8 mouse cellular contexts compared by ENCODE assay signal in the genomic region with DNA sequence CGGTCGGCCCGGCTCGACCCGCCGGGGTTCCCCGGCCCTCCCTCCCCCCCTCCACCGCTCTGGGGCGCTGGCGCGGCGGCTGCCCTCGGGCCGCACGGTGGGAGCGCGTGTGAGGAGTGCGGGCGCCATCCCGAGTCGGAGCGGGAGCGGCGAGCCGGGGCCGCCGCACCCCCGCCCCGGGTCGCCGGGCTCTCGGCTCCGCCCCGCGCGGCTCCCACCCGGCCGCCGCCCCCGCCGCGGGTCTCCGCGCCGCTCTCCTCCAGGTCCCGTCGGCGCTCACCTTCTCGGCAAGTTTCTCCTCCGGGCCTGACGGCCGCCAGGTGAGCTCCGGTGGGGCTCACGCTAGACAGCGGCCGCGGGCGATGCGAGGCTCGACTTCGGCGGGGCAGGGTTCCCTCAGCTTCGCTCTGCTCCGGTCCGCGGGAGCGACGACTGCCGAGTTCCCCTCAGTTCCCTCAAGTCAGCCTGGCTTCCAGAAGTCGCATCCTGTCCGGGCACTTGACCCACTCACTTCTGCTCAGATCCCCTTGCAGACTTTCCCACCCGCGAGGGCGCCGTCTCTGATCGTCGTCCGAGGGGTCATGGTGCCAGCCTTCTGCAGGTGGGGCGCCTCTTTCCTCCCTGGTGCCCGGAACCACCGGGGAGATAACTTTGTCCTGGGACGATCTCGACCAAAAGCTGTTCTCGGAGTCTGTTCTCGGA. TPM values are rescaled to one million over a fixed set of nuclear protein-coding genes. Genes with fewer than 3 reads are reported as not detected.
DNase-seq lines count a peak whose midpoint lies in the region; ATAC-seq and TF ChIP-seq lines count a peak whose summit lies in the region.

No protein-coding gene starts in this region.

- no peak for TF ChIP-seq CTCF in midbrain, postnatal 0 days (IDR thresholded peaks at IDR 0.05)
- TF ChIP-seq CTCF in testis, adult 2 months (IDR thresholded peaks at IDR 0.05; ENCODE audit: control insufficient read depth, insufficient read depth, insufficient replicate concordance, low read depth, low read length): no peak

- H3K9ac ChIP-seq in liver, embryonic 11.5 days (ENCODE audit: low read depth, low read length): peak overlapping the region; percentile 94
- H3K9ac ChIP-seq in midbrain, postnatal 0 days (replicated peaks; ENCODE audit: low read length, poor library complexity, severe bottlenecking): peak overlapping the region; percentile 68

- no peak for TF ChIP-seq POLR2A in testis, adult 2 months (IDR thresholded peaks at IDR 0.05; ENCODE audit: control insufficient read depth, low read depth, low read length)

- peak overlapping the region; percentile 86 for H3K27ac ChIP-seq in liver, embryonic 11.5 days (ENCODE audit: low read depth, low read length)
- peak overlapping the region; percentile 38; the same call in 1 of the 2 replicates for H3K27ac ChIP-seq in midbrain, postnatal 0 days (ENCODE audit: low read depth, low read length)
- H3K27ac ChIP-seq in testis, adult 2 months (ENCODE audit: control insufficient read depth, insufficient read depth, low read depth, low read length): peak overlapping the region; percentile 63

- H3K4me3 ChIP-seq in liver, embryonic 11.5 days (ENCODE audit: low read depth, low read length): peak overlapping the region; percentile 94
- peak overlapping the region; percentile 89 for H3K4me3 ChIP-seq in midbrain, postnatal 0 days (ENCODE audit: low read depth, low read length)
- peak overlapping the region; percentile 95 for H3K4me3 ChIP-seq in testis, adult 2 months (ENCODE audit: control insufficient read depth, low read depth, low read length)

- no peaks in the 10 kb centered on the region for H3K9me3 ChIP-seq in liver, embryonic 11.5 days (ENCODE audit: control insufficient read depth, low read length)
- no peaks in the 10 kb centered on the region for H3K9me3 ChIP-seq in midbrain, postnatal 0 days (ENCODE audit: low read length)

- H3K4me1 ChIP-seq in liver, embryonic 11.5 days (replicated peaks; ENCODE audit: control insufficient read depth, insufficient read depth, low read length): peaks cover 10% of the 10 kb centered on the region
- H3K4me1 ChIP-seq in midbrain, postnatal 0 days (ENCODE audit: insufficient read depth, low read length): no peaks in the 10 kb centered on the region
- H3K4me1 ChIP-seq in testis, adult 2 months (ENCODE audit: control insufficient read depth, insufficient read depth, low read length): peaks cover 2% of the 10 kb centered on the region

- no peaks in the 10 kb centered on the region for H3K36me3 ChIP-seq in liver, embryonic 11.5 days (ENCODE audit: control insufficient read depth, insufficient read depth, low read length)
- no peaks in the 10 kb centered on the region for H3K36me3 ChIP-seq in midbrain, postnatal 0 days (ENCODE audit: insufficient read depth, low read length)
- no peaks in the 10 kb centered on the region for H3K36me3 ChIP-seq in testis, adult 2 months (ENCODE audit: control insufficient read depth, insufficient read depth, low read length)

- peak; percentile 45 for ATAC-seq in erythroblast, adult 5-6 weeks (replicated peaks; ENCODE audit: low FRiP score, poor library complexity, severe bottlenecking)
- ATAC-seq in hematopoietic stem cell, adult 5-6 weeks (replicated peaks in 1 of 2; ENCODE audit: insufficient read depth in 1 of 2, low FRiP score in 2 of 2, low TSS enrichment in 1 of 2, low read depth in 1 of 2, poor library complexity in 2 of 2, severe bottlenecking in 2 of 2): peak; percentile 29 to 43; a peak in 2 of 4 replicates
- ATAC-seq in liver, embryonic 11.5 days (replicated peaks; ENCODE audit: low FRiP score): peak; percentile 79
- peak; percentile 77 for ATAC-seq in midbrain, postnatal 0 days (ENCODE audit: low FRiP score)

- DNase-seq in adrenal gland, postnatal 4 days (ENCODE audit: low spot score in 2 of 2): peak; percentile 14 to 22
- DNase-seq in adrenal gland, adult 18-20 months (ENCODE audit: low spot score in 2 of 2): no peak
- DNase-seq in ZHBTc4 (ENCODE audit: low read depth, low spot score): peak; percentile 53
- DNase-seq in liver, embryonic 11.5 days (ENCODE audit: low spot score): peak; percentile 63
- no peak for DNase-seq in midbrain, postnatal 0 days (ENCODE audit: low spot score)

- H3K4me2 ChIP-seq in liver, embryonic 11.5 days: peak overlapping the region; percentile 86
- H3K4me2 ChIP-seq in midbrain, postnatal 0 days (ENCODE audit: low read depth, low read length, poor library complexity, severe bottlenecking): peak overlapping the region; percentile 81

- H3K27me3 ChIP-seq in liver, embryonic 11.5 days (replicated peaks; ENCODE audit: control insufficient read depth, insufficient read depth, low read length): no peaks in the 10 kb centered on the region
- no peaks in the 10 kb centered on the region for H3K27me3 ChIP-seq in midbrain, postnatal 0 days (ENCODE audit: insufficient read depth, low read length)
- H3K27me3 ChIP-seq in testis, adult 2 months (ENCODE audit: control insufficient read depth, insufficient read depth, low read length): no peaks in the 10 kb centered on the region

- under 1% methylated on average over 72 of the region's 85 CpGs for WGBS in liver, embryonic 11.5 days
- under 1% methylated on average over 39 of the region's 85 CpGs for WGBS in midbrain, postnatal 0 days

RNA-seq across cellular contexts. Expression of gene Eps15, which starts 0.5 kb away (rescaled TPM):
- total RNA-seq in adrenal gland, postnatal 4 days (2021): 10 to 100 TPM; 71.2 to 79.8 TPM
- 10 to 100 TPM; 64.3 to 71.3 TPM for total RNA-seq in adrenal gland, adult 18-20 months (2021)
- 62.3 and 67.7 TPM in 2 replicates for total RNA-seq in erythroblast, adult 5-6 weeks (2015; ENCODE audit: low replicate concordance)
- 53.4 and 81.4 TPM in 2 replicates for total RNA-seq in erythroblast, adult 5-6 weeks (2017; ENCODE audit: low replicate concordance)
- 38.1 and 44.1 TPM in 2 replicates for total RNA-seq in hematopoietic stem cell, adult 5-6 weeks (2017)
- polyA plus RNA-seq in liver, embryonic 11.5 days (2014; fragmentation: Nextera tagmentation; extraction: Ambion mirVana): 70.4 and 79.8 TPM in 2 replicates
- total RNA-seq in midbrain, postnatal 0 days (2014; rRNA removed): 102 and 148 TPM in 2 replicates
- polyA plus RNA-seq in midbrain, postnatal 0 days (2015; fragmentation: Nextera tagmentation; extraction: Ambion mirVana): 57.6 and 58.7 TPM in 2 replicates
- 36.4 and 39.4 TPM in 2 replicates for polyA plus RNA-seq in testis, adult 2 months (2012; rRNA removed)

RNA-seq across cellular contexts. Expression of gene Calr4, which starts 46.3 kb away (rescaled TPM):
- total RNA-seq in adrenal gland, postnatal 4 days (2021): under 1 TPM; 0.62 to 0.76 TPM
- under 1 TPM; 0.64 to 0.80 TPM for total RNA-seq in adrenal gland, adult 18-20 months (2021)
- total RNA-seq in erythroblast, adult 5-6 weeks (2015; ENCODE audit: low replicate concordance): not detected in 2 replicates
- total RNA-seq in erythroblast, adult 5-6 weeks (2017; ENCODE audit: low replicate concordance): not detected in 2 replicates
- total RNA-seq in hematopoietic stem cell, adult 5-6 weeks (2017): not detected in 2 replicates
- polyA plus RNA-seq in liver, embryonic 11.5 days (2014; fragmentation: Nextera tagmentation; extraction: Ambion mirVana): 0.12 TPM in 2 replicates
- 0.57 and 0.77 TPM in 2 replicates for total RNA-seq in midbrain, postnatal 0 days (2014; rRNA removed)
- 0.41 and 0.80 TPM in 2 replicates for polyA plus RNA-seq in midbrain, postnatal 0 days (2015; fragmentation: Nextera tagmentation; extraction: Ambion mirVana)
- polyA plus RNA-seq in testis, adult 2 months (2012; rRNA removed): 1.8 and 2.4 TPM in 2 replicates

Comparison
In these comparisons a context has a peak if more than half of its experiments do, and no peak if none do; other contexts are left out.
1. DNase-seq: peak in adrenal gland, postnatal 4 days (2 of 2), ZHBTc4 (single experiment) and liver, embryonic 11.5 days (single experiment); none in adrenal gland, adult 18-20 months (0 of 2) and midbrain, postnatal 0 days (single experiment).
2. Peak in every context shown above with its lines, with median percentiles within 50 percentile points of each other: ATAC-seq, H3K27ac ChIP-seq and H3K4me3 ChIP-seq.